Mouse (Mus musculus): ENCODE results near the gene Exph5.
A peak's percentile ranks its signal among the peaks of the same experiment; 100 is the strongest.

Gene Exph5

DNA sequence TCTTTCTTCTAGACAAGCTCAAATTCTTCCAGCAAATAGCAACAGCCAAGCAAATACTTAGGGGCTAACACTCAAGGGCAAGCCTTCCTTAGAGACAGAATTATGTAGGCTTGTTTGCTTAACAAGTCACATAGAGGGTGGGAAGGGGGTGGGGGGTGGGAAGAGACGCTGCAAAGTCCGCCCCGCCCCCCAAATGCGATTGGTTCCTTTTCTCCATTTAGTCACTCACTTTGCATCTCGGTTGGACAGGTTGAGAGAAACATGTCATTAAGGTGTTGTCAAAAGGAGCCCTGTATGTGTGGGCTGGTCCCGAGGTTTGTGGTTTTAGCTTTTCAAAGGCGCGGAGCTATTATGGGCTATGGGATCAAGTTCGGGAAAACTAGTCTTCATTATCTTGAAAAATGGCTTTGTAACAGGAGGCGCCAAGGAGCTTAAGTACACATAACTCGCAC lies at the start of gene Exph5:
Exph5 (plus strand) TSS at position 402 of the 452 bp plus-strand sequence.
- peak; percentile 17 to 43 for DNase-seq (ENCODE audit: low spot score in 2 of 2)

DNA sequence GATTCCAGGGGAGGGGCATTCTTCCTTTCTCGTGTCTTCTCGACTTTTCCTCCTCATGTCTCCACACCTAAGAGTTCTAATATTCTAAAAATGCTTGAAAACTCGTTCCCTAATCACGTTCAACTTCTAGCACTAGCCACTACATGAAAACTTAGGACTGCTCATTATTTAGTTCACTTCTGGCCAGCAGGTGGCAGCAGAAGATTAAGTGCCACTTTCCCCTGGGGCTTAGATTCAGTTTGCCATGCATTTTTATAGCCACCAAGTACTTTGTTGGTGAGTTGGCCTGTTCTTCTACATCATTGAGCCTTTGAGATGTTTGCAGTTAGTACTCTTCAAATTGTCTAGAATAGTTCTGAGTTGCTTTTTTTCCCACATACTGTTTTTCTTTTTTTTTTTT lies 47.1 kb upstream of the Exph5 start:
- DNase-seq (ENCODE audit: low spot score in 2 of 2): peak; percentile 52 to 53

DNA sequence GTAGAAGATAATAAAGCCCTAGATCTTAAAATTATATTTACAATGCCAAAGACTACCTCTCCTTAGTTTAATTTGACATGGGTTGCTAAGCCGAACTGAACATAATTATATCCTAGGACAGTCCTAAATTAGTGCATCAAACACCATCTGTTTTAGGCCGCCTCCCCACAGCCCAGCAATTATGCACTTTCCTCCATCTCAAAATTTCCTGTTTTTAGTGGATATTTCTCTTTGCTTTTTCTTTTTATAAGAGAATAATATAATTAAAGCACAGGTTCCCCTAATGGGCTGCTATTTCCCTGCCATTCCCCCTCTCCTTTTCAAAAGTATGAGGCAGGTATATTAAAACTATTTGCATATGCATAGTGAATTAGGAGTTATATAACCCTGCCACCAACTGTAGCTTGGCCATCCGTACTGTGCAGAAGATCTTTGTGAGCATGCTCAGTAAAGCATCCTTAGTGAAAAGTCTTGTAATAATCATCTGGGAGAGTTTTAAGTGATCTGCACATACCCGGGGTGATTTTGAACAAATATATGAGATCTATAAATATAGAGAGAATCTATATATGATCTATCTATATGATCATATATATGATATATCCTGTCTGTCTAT lies 44.7 kb upstream of the Exph5 start:
- no peak for DNase-seq (ENCODE audit: low spot score in 2 of 2)

DNA sequence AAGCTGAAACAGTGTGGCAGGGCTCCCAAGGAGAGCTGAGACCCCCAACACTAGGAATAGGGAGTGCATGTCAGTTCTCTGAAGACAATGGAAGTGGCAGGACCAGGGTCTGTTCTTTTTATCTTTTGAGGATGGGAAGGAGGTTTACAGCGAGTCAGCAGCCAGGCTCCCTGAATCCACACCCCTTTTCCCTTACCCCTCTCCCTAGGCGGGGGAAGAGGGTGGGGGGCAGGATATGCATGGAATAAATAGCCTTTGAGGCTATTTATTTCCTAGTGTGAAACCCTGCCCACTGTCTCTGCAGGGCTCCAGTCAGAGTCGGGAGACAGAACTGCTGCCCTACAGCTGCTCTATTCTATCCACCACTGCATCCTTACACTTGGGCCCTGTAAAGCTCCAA lies 43.7 kb upstream of the Exph5 start:
- DNase-seq (ENCODE audit: low spot score in 2 of 2): no peak

DNA sequence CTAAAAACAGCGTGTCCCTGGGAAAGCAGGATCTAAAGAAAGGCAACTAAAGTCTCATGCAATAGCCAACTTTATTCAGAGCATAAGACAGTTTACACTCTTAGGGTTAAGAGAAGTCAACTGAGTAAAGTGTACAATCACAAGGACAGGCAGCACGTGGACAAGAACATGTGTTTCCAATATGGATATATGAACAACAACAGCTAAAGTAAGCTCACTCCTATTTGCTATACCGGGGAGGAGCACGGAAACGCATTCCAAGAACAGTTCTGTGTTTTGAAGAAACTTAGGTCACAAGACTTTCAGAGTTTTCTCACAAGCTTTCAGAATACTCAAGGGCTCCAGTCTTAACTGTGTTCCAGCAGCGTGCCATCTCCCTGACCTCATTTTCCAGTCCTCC lies 43.3 kb upstream of the Exph5 start:
- no peak for DNase-seq (ENCODE audit: low spot score in 2 of 2)

DNA sequence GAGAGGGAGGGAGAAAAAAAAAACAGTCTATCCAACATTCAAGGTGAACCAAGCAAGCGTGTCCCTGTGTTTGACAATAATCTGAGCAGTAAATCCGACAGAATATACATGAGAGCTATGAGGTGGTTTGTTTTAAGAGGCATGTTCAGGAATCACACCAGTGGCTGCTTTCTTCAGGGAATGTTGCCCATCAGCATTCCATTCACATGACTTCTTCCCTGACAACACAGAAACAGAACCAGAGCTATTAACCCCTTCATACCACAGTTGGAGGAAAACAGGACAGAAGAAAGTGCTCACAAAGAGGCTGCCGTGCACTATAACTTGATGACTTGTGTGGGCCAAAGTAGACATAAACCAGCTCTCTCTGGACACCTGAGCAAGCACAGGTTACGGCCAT lies 37.1 kb upstream of the Exph5 start:
- peak in 1 of 2 experiments; percentile 21 for DNase-seq (ENCODE audit: low spot score in 2 of 2)

DNA sequence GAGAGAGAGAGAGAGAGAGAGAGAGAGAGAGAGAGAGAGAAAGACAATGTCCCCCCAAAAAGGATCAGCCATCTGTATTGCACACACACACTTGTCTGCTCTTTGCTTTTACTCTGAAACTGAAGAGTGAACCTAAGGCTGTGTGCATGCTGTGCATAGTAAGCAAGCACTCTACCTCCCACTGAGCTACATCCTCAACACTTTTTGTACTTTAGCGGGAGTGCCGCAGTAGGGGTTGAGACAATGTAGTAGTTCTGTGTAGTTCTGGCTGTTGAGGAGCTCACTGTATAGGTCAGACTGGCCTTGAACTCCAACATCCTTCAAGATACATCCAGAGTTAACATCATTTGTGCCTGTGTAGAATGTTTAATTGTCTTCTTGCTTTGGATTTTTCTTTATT lies 35.9 kb upstream of the Exph5 start:
- DNase-seq (ENCODE audit: low spot score in 2 of 2): no peak

DNA sequence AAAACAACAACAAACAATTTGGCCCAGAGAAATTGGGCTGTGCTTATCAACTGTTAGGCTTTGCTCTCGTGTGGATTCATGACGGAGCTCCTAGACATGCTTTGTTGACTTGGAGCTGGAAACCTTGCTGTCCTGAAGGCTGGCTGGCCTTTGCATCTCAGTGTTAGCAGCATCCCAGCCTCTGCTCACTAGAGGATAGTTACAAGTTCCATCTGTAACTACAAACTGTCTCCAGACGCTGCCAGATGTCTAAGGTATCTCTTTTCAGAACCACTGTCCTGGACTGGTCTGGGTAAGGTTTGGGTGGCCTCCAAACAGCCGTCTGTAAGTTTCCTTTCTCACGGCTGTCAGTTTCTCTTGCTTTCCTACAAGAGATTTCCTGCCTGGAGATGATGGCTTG lies 33.4 kb upstream of the Exph5 start:
- DNase-seq (ENCODE audit: low spot score in 2 of 2): no peak

DNA sequence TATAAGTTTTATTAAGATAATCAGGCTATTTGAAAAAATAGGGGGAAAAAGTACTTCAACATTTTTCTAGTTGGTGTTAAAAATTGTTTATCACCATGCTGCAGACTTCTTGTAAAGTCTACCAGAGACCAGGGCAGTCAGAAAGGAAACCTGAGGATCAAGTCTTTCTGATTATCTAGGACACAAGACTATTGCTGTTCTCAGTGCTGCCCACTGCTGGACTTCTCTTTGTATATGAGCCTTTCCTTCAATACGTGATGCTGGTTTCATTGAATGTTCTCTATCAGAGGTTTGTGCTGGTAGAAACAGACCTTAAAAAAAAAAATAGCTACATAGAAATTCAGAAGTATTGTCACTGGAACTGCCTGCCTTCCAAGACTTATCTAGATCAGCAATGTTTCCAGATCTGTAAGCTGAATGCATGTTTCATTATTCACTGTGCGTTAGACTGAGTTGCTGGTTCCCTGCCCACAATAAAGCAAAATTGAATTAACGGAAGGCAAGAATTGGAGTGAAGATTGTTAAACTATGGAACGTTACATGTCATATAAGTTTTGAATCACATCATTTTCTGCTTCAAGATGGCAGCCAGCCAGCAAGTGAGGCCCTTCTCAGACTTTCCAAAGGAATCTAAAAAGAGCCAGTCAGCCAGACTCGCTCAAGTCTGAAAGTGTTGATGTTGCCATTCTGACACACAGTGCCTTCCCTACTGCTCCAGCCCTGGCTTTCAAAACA lies 32.6 kb upstream of the Exph5 start:
- no peak for DNase-seq (ENCODE audit: low spot score in 2 of 2)

DNA sequence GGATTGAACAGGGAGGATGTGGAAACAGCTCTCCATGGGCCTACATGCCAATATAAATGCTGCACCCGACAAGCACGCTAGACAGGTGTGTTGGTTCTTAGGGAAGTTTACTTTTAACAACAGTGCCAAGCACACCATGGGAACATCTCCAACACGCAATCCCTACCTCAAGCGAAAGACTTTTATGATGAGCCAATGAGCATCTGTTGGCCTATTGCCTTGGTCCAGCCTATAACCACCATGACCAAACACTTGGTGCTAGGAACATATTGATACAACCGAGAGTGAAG lies 32.1 kb upstream of the Exph5 start:
- no peak for DNase-seq (ENCODE audit: low spot score in 2 of 2)

DNA sequence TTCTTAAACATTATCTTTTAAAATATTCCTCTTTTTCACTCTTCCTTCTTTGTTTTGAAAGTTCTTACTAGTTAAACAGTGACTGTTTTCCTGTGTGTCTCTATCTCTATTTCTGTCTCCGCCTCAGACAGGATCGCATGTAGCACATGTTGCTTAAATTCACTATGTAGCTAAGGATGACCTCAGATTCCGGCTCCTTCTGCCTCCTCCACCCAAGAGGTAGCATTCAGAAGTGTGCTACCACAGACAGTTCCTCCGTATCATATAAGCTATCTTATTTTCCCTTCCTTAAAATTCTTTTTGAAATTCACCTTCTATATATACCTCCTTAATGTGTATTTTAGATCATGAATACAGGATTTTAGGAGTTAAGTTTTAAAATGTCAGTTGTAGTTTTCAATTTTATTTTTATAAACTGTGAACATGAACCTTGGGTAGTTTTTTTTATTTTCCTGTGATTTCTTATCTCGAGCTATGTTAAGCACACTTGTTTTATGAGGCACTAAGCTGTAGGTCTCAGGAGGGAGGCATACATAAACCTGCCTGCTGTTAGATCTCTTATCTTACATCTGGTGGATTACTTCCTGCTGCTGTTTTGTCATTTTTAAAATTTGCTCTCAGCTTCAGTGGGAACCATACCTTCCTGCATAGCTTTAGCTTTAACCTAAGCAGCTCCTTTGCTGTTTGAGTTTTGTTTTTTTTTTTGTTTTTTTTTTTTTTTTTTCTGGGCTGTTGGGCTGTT lies 30.0 kb upstream of the Exph5 start:
- DNase-seq (ENCODE audit: low spot score in 2 of 2): no peak

DNA sequence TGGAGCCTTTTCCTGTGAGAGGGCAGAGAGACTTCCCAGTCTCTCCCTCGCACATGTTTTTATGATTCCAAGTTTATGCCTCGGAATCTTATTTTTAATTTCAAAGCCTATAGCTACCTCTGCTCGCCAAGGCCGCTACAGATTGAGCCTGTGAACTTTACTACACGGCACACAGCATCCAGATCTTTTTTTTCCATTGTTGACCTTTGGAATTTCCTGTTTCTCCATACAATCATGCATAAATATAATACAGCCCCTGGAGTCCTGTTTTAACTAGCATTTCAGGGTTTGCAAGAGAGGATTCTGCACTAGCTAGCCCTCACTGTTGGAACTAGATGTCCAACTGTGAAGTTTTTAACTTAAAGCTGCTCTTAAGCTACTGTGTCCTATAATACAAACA lies 29.3 kb upstream of the Exph5 start:
- no peak for DNase-seq (ENCODE audit: low spot score in 2 of 2)

DNA sequence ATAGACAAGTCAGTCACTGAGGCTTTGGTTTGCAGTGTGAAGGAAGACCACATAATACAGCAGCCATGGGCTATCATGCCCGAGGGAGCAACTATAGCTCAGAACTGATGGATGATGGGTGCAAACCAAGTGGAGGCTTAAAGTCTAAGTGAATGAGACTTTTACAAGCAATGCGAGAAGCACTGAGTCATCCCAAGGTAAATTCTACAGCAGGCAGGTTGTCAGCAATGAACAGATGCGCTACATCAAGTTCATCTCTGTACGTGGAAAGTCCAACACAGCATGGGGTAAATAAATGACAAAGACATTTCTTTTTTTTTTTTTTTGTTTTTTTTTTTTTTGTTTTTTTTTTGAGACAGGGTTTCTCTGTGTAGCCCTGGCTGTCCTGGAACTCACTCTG lies 28.8 kb upstream of the Exph5 start:
- no peak for DNase-seq (ENCODE audit: low spot score in 2 of 2)

DNA sequence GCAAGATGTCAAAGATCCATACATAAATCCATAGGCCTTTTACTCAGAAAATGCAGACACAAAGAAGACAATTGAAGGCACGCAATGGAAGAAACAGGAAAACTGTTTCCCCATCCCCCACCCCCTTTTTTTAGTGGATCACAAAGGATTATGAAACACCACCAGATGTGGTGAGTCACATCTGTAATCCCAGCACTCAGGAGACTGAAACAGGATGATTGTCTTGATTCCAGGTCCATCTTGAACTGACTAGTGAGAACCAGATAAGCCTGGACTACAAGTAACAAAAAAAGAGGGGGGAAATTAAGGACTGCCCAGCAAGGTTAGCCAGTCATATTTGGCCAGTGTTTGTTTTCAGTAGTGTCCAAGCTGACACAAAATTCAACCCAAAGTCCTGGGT lies 25.1 kb upstream of the Exph5 start:
- DNase-seq (ENCODE audit: low spot score in 2 of 2): no peak

DNA sequence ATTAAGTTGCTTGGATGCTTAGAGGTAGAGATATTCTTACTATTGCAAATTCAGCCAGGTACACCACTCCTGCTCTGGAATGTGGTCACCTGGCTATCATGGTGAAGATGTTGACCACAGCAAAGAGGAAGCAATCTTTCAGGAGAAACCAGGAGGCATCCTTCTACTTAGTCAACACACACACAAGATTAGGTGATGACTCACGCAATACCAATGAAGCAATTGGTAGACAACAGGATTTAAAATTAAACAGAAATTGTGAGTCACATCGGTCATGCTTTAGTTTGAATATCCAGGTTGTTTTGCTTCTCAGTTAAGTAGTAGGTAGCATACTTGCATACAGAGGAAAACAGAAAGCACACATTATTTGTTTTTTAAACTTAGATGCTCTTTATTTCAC lies 22.5 kb upstream of the Exph5 start:
- no peak for DNase-seq (ENCODE audit: low spot score in 2 of 2)

DNA sequence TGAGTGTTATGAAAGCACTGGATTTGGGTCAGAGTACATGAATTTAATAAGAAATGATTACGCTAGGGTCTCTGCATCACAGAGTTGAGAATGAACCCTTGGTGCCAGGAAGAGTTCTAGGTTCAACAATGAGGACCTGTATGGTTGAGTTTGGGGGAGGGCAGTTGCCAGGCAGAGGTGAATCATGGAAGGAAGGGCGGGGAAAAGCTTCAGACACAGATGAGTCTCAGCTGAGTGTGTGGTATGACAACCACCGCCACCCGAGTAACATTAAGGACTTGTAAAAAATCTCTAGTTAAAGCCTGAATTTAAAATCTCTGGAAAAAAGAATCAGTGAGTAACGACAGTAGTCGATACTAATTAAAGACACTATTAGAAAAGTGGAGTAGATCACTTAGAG lies 14.7 kb upstream of the Exph5 start:
- DNase-seq (ENCODE audit: low spot score in 2 of 2): no peak

DNA sequence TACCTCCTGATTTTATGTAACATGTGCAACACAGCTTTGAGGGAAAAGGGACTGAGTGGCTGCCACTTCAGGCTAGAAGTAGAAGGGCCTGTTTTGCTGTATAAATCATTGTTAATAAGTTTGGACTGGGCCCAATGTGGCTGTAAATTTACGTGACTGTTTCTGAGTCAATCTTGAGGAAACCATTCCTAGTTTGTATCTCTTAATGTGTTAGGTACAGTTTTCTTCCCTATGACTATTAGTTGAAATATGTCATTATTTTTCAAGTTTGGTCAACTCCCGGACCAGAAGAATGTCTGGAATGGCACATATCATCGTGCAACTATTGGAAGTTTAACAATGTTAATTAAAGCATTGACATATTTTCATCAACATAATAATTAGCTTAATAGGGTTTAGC lies 11.5 kb upstream of the Exph5 start:
- DNase-seq (ENCODE audit: low spot score in 2 of 2): peak in 1 of 2 experiments; percentile 3

DNA sequence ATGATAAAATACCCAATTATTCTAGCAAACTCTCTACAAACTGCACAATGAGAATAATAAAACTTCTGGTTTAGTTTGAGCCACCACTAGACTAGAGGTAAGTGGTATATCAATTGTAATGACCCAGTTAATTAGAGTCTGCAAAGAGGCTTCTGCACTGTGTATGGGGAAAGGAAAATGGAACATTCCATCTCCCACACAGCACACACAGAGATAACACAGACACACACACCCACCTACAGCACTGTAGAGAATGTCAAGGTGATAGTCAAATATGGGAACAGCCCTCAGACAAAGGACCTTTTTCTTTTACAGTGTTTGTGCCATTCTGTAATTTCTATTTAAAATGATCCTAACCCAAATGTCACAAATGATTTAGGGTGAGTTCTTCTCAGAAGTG lies 8.6 kb upstream of the Exph5 start:
- no peak for DNase-seq (ENCODE audit: low spot score in 2 of 2)

DNA sequence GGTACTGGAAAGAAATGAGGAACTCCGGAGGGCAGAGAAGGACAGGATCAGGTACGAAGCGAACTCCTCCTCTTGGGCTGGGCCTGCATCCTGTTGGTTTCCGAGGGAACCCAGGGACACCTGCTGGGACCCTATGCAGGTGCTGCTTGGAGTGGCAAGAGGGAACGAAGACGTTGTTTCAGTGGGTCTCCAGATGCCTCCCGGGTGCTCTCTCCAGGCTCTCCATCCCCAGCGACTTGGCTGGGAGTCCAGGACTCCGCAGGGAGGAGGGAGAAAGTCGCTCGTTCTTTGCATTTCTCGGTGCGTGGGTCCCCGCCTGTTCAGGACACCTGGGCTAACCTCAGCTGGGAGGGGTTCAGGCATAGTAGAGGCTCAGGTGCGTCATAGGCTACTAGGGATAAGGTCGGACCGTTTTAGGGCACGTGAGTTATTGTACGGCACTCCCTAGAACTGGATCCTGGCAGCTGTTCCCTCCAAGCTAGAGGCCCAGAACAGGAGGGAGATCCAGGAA lies 386 bp downstream of the Exph5 start:
- peak; percentile 23 to 27 for DNase-seq (ENCODE audit: low spot score in 2 of 2)

DNA sequence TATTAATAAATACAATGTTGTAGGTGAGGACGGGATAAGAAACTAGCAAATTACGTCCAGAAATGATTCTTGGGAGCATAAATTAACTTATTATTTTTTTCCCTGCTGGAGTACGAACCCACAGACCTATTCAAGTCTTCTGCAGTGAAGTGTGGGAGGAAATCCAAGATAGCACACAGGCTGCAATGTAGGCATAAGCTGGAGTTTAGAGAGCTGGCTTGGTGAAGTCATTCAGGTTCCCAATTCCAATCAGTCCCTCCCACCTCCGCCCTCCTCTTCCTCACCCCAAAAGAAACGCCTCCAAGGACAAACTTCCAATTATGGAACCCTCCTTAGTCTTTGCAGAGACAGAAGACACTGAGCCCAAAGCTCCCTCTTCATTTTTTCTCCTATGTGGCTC lies 945 bp downstream of the Exph5 start:
- no peak for DNase-seq (ENCODE audit: low spot score in 2 of 2)

DNA sequence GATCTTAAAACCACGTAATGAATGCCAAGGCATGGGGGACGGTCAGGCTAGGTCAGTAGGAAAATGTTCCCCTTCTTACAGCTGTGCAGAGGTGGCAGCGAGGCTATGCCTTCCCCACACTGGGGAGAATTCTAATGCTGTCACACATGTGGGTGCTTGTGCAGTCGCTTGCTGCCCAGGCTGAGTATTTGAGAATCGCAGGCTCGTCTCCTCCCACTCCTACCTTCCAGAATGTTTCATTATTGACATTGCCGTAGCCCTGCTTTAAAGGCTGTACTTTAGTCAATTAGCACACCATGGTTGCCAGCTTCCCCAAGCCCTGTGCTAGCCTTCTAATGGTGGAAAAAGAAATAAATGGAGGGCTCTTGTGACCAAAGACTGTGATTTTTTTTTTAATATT lies 6.4 kb downstream of the Exph5 start:
- no peak for DNase-seq (ENCODE audit: low spot score in 2 of 2)

DNA sequence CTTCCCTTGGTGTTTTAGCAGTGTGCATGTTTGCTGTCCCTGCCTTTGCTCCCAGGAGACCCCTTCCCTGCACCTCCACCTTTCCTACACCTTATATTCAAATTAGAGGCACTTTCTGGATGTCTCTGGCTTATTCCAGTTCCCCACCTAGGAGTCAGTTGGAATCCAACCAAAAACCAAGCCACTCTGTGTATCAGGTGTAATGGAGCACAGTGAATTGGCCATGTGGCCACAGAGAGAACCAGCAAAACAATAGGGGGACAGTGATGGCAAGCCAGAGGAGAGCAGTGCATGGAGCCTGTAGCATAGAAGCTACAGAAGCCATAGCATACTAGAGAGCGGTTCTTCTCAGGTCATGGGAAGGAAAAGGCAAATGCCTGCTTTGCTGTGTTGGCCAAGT lies 11.5 kb downstream of the Exph5 start:
- no peak for DNase-seq (ENCODE audit: low spot score in 2 of 2)
